Mouse (Mus musculus) brain, adult 2 months (tissue): ENCODE measurements around the gene Lrrn2.

Experiments
- DNase-seq: peaks from one replicate; pipeline ENCODE4 v3.0.0; 2011; ENCODE audit warnings: low read depth, low spot score

Lrrn2 gene

DNA sequence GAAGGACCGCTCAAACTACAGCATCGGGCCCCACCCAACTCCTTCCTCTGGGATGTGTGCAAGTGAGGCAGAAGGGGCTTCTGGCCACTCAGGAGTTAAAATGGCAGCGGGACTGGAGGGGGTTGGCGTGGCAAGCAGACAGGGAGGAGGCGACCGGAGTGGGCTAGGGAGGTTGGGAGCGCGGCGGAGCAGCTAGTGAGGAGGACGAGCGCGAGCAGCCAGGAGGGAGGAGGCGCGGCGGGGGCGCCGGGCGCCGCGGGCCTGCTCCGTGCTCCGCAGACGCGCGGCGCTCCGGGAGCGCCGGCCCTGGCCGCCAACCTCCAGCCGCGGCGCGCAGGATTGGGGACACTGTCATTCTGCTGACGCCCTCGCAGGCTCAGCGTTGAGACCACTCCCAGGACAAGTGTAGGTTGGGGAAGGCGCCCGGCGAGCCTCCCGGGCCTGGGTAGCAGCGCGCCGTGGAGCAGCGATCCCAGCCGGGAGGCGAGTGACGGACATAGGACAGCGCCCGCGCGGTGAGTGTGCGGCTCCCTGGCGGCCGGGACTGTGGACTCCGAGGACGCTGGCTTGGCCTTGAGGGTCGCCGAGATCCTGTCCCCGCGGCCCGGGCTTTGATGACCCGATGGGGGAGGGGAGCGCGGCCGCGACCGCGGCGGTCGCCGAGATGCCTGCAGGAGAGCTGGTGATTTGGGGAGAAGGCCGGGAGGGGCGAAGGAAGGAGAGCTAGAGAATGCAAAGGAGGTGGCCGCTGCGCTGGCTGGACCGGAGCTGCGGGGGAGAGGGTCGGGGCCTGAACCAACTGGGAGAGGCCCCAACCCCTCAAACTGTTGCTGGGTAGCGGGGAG, at the start of gene Lrrn2:
Gene Lrrn2, plus strand, starts transcription at position 113 of the 845 bp plus-strand sequence.
- DNase-seq: peak; percentile 89

DNA sequence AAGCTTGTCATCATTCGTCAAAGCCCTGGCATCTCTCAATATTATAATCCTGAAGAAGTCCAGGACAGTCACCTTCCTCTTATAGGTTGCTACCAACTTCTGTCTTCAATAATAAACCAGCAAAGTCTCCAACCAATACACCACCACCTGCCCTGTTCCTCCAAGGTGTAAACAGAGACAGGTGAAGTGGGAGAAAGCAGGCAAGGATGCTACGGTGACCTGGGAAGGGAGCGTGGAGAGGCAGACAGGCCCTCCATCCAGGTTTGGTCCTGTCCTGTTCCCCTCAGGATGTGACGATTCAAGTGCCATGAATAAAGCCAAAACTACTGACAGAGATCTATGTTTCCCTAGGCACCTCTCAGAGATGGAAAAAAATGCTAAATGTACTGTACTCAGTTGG, 48.1 kb upstream of the Lrrn2 start:
- no peak for DNase-seq

DNA sequence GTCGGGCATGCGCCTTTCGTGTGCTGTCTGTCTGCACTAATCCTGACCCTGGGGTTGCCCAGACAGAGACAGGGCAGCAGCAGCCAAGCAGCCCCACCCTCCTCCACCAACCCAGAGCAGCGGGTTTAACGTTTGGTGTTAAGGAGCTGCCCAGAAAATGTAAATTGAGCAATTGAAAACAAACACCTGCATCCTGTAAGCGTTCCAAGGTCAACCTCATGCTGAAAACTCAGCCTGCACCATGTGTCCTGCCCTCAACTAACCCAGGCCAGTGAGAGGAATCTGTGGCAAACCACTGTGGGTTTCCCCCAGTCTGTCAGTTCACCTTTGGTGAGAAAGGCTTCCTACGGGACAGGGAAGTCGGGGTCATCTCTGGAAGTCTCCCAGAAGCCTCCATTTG, 46.0 kb upstream of the Lrrn2 start:
- DNase-seq: no peak

DNA sequence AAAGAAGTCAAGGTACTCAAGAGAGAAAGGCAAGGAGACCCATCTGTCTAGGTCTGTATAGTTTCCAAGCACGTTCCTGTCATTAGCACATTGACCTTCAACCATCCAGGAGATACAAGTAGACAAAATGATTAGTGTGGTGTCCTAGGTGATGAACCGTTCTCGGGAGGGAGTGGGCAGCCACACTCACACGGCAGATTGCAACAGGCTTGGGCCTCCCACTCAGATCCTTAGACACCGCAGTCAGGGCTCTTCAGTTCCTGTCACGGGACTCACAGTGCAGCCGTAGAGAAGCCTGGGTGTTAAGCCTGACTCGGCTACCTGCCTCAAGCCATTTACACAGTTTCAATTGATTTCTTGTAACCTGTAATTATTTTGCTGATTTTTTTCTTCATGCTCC, 43.2 kb upstream of the Lrrn2 start:
- DNase-seq: peak; percentile 58

DNA sequence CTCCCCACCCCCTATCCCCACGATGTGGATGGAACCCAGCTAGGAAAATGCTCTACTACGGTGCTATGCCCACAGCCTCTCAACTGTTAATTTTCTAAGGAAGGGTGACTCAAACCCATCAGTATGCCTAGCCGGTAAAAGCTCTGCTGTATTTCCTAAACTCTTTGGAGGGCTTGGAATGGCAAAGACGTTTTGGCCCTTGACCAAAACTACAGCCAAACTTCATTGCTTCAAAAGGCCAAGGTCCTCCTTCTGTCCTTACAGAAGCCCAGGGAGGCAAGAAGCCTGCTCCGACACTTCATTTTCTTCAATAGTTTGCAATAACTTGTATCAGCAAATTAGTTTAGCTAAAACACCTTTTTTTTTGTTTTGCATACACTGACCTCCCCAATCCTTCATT, 42.4 kb upstream of the Lrrn2 start:
- DNase-seq: no peak

DNA sequence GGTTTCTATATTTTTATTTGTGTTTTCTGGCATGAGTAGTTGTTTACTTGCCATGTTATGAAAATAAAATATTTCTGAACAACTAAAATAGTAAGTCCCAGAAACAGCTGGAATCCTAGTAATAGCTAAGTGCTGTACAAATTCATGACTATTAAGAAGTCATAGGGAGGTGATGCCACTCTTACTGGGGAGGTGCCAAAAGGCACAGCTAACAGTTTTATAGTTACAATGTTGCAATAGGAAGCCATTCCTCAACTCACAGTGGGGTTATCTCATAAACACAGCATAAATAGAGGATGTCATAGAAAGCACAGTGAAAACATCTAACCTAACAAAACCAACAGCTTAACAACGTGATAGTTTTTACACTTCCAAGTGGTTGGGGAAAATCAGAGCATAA, 41.7 kb upstream of the Lrrn2 start:
- no peak for DNase-seq

DNA sequence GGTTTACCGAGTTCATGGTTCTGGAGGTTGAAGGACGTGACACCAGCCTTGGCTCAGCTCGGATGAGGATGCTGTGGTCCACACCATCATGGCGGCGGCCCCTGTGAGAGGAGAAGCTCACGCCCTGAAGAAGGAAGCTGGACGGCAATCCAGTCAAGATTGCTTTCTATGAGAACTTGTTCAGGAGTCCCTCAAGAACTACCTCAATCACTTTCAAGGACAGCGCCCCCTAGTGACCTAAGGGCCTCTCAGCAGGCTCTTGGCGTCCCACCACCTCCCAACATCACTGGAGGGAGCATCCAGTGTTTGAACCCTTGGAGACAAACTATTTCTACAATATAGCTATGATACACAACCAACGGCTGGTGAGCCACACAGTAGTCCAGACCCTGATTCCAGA, 36.5 kb upstream of the Lrrn2 start:
- no peak for DNase-seq

DNA sequence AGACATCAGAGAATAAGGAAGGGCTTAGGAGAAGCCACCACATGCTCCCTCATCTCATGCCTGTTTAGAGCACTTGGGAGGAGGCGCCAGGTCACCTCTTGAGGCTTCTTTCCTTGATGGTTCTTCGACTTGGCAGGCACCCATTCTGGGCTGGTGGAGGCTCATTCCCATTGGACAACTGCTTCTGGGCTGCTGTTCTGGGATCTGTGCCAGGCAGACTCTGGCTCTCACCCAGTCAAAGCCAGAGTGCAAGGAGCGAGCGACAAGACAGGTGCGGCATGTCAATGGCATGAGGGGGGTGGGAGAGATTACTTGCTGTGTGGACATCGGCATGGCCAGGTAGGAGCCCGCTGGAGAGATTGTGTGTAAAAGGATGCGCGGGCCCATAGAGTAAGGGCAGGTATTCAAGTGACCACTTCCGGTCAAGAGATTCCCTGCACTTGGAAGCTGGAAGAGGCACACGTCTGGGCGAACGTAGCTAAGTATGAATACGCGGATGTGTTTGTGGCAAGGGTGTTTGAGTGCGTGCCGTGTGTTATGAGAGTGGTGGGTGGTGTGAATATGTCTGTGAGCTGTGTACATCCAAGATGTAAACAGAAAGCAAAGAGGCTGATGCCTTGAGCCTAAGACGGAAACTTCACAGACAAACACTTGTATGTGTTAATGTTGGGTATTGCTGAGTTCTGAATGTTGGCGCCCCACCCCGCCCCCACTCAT, 35.8 kb upstream of the Lrrn2 start:
- peak; percentile 61 for DNase-seq

DNA sequence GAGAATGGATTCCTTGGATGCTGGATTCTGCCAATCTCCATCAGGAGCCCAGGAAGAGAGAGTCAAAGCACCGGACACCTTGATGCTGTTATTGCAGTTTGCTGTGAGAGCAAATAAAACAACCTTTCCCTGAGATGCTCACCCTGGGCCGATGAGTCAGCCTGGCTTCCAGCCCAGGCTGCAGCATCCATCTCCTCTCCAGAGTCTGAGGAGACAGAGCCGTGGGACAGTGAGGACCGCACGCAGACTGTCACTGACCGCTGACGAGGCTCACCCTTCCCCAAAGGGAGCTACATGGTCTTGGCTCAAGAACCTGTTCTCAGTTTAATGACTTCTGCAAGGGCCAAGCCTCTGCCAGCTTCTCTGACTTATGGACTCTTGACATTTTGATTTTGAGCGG, 34.3 kb upstream of the Lrrn2 start:
- peak; percentile 81 for DNase-seq

DNA sequence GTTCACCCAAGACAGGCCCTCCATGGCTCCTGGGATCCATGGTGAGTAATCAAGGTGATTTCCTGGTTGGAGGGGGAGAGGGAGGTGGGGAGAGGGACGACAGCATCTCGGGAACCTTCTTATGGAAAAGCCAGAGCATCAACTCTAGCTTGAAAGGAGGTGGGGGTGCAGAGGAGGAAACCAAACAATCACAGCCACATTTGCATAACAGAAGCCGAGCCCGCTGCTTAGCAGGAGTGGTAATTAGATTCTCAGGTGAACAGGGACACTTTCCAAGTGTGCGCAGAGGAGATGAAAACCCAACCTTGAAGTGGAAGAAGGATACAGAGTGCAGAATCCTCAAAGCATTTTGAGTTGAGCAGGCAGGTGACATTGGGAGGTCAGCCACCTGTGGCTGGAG, 29.3 kb upstream of the Lrrn2 start:
- DNase-seq: no peak

DNA sequence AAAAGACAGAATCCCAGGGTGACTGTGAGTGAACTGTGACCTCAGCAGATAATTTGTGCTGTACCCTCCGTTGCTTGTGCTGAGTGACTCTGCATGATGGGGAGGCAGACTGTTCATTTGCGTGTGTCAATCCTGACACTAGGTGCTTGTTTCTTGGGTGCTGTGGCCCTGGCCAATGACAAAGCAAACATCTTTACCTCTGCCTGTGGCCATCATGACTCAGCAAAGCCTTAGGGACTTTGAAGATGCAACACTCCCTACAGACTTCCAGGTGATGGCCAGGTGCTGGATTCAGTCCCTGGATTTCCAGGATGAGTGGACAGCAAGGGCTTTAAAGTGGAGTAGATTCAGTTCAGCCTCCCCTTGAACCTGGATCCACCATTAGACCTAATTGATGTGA, 28.8 kb upstream of the Lrrn2 start:
- DNase-seq: no peak

DNA sequence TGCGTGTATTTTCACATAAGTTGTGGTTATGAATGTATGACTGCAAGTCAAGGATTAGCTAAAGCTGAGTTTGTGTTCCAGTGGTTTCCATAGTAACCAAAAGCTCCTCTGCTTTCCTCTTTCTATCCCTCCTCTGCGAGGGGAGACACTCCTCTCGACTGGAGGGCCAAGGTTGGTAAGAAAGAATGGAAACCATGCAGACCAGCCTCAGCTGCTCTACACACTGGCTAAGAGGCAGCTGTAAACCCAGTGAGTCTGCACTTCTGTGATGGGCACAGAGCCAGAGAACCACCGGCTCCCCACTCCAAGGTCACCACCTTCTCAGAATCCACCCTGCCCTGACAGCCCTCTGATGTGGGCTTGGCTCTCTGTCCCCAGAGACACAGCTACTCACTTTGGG, 28.3 kb upstream of the Lrrn2 start:
- DNase-seq: peak; percentile 63

DNA sequence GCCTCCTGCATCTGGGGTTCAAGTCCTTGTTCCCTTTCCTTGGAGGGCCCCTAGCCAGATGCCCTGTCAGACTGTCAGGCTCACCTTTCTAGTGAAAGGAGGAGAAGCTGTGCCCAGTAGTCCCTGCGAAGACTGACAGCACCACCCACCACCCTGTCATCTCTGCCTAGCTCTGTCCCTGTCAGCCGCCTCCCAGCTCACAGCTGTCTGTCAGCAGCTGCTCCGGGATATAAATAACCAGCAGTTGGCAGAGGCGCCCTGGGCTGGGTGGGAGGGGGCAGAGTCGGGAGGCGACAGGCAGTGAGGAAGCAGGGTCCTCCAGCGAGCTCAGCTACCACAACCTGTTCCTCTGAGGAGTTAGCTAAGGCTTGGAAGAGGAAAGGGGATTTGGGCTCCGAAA, 26.8 kb upstream of the Lrrn2 start:
- peak; percentile 83 for DNase-seq

DNA sequence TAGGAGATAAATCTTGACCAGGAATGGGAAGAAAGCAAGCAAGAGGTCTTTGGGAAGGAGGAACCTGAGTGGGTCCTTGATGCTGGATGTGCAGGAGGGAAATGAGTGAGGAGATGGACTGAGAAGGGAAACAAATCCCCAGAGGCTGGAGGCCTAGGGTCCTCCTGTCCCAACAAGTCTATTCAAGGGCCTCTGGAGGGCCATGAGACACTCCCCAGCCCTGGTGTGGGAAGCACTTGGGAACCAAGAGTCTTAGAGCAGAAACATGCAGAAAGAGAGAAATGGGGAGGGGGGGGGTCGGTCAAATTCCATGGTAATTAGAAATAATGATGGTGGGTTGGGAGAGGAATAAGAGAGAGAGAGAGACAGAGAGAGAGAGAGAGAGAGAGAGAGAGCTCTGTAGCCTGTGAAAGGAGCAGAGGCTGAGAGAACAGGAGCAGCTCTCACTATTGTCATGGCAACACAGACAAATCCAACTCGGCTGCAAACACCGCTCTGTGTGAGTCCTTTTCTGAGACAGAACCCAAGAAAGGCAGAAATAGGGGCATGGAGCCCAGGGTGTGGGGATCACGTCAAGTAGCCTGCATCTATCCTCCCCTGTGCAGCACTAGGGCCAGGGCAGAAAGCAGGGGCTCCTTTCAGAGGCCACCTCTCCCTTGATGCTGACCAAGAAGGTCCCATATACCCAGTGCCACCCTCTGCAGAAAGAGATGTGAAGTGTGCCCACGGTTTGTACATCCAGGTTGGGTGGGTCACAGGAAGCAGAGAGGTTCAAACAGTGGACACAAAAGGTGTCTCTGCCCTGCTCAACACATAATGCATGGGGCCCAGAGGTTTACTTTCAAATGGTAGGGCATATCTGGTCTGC, 21.3 kb upstream of the Lrrn2 start:
- peak; percentile 88 for DNase-seq

DNA sequence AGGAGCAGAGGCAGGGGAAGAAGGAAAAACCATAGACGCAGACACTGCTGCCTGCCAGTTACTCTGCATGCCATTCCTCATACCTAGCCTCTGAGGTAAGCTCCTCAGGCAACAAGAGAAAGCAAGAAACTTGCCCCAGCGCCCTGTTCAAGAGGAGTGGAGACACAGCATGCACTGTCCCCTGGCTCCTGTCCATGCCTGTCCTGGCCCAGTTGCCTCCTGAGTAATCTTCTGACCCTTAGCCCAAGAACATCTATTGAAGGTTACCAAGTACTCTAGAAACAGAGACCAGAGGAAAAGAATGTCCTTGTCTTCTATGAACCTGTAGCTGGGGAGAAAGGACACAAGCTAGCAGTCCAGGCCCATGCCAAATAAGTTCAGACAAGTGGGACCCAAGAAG, 15.9 kb upstream of the Lrrn2 start:
- DNase-seq: no peak

DNA sequence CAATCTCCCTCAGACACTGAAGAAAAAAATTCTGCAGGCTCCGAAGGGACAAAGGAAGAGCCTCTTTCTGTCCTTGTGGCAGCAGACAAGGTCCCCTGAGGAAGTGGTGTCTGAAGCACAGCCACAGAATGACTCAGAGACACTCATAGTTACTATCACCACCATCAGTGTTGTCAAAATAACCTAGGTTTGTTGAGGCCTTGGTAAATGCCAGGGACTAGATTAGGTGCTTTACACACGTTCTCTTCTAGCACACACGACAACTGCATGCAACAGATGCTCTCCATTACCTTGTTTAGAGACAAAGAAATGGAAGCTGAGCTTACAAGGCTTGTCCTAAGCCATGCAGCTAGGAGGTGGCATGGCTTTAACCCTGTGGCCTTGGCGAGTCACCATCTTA, 14.5 kb upstream of the Lrrn2 start:
- DNase-seq: no peak

DNA sequence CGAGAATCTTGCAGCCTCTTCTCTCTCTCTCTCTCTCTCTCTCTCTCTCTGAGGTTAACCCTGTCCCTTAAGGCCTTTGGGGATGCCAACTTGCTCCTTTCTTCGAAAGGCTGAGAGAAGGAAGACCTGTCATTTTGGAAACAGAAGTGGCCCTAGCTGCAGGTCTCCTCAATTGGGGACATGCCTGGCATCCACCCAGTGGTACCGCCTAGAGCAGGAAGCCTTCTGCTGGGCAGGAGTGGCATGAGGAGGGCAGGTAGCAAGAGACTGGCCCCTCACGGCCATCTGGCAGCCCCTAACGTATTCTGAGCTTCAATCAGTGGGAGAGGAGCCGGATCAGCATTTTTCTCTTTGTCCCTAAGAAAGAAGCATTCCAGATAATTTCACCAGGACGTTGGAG, 9.7 kb upstream of the Lrrn2 start:
- DNase-seq: no peak

DNA sequence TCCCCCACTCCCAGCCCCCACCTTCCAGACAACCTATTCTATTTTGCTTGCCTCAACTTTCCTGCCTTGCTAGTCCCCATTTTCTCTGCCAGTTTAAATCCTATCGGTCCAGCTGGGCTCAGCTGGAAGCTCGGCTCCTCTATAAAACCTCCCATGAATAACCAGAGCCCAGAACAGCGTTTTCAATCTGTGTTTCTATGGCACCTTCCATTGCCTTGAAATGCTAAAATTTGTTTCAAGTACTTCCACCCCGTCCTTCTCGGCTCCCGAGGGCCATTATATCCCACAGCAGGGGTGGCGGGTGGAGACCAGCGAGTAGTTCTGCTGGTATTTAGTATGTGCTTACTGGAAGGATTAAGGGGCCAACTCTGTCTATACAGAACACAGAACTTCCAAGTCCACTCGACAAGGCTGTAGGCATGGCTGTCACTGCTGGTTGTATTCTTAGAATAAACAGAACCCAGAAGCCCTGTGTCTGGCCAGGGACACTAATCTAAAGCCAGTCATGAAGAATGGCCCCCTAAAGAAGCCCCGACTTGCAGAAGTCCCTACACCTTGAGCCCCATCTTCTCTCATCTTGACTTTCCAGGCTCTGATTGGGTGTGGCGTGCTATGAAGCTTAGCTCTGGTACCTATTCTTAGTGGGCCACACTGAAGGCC, 992 bp upstream of the Lrrn2 start:
- DNase-seq: no peak

DNA sequence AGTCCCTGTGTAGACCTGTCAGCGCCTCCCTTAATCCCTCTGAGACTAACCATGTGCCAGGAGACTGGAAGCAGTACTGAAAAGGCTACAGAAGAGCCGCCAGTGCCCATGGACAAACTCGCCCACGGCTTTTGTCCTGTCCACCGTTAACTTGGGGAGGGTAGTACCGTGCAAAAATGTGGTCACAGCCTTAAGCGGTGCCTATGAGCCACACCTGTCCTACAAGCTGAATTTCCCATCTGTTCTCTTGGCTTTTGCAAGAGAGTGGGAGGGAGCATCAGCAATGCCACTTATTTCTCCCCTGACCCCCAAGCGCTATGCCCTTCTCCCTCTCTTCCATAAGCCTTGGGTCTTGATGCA, 292 bp upstream of the Lrrn2 start:
- DNase-seq: peak; percentile 84

DNA sequence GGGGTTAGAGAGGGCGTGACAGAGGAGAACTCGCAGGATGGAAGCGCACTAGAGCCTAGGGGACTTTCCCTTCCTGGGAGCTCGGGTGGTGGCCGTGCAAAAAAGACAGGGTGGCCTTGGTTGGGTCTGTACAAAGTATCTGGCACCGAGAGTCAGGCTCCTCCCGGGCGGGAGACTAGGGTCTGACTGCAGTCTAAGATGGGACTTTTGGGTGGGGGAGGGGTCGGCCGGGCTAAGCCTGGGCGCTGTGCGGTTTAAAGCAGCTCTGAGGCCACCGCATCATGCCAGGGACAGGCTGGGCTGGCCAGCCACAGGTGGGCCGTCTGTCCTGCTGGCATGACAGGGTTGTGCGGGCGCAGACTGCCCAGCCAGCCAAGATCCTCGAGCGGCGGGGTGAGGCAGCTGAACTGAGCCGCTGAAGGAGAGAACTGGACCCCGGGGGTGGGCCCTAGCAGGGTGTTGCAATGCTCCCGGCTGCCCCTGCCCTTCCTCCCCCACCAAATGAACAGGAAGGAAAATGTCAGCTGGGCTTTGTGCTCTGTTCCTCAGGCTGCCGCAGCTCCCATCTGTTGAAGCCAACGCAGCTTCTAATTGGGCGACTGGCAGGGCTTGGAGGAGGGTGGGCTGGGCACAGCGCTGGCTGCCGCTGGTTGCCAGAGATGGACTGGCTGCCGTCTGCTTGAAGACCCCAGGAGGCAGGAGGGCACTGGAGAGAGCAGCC, 1.1 kb downstream of the Lrrn2 start:
- peak; percentile 90 for DNase-seq

DNA sequence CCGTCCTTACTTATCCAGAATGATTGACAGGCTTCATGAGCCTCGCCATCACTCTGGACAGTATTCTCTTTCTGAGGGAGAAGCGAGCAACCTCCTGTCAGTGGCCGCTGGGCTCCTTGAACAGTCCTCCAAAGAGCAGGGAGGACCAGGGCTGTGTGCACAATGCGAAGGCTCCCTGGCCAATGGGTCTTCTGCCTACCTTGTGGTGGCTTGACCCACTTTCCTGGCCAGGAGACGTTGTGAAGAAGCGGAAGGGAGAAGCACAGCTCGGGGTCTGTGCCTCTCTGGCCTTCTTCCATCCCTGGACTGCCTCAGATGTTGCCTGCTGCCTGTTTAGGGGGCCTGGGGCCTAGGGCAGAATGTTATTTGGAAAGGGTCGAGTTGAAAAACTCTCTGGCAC, 1.8 kb downstream of the Lrrn2 start:
- peak; percentile 55 for DNase-seq
